In the genomic region with DNA sequence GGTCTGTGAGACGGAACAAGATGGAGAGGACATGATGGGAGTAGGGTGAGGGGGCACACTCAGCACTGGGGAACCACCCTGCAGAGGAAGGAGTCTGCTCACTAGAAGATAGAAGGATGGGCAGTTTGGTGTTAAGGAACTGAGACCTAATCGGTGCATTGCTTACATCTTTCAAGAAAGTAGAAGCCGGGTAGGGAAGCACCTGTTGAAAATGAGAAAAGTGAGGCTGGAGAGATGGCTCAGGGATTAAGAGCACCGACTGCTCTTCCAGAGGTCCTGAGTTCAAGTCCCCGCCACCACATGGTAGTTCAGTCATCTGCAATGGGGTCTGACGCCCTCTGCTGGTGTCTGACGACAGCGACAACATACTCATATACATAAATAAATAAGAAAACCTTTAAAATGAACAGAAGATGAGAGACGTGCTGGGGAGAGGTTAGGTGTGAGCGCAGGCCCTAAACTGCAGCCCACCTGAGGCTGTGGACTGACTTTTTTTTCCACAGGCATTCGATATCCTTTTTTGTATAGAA, we compare ENCODE assay signal across 9 mouse cellular contexts. TPM values are rescaled to one million over a fixed set of nuclear protein-coding genes. Genes with fewer than 3 reads are reported as not detected.
DNase-seq lines count a peak whose midpoint lies in the region; ATAC-seq and TF ChIP-seq lines count a peak whose summit lies in the region.
"Had no signal": no experiment of that assay in that cellular context is flagged by ENCODE, and none has a peak within 500 bp of the region (broad histone marks: within the 10 kb centered on the region; RNA-seq: fewer than 3 reads in every experiment).

No protein-coding gene starts in this region.

- H3K79me2 ChIP-seq in macrophage (ENCODE audit: inconsistent target) = no peaks in the 10 kb centered on the region

- DNase-seq in B cell, adult 2 months = peak; percentile 71 to 74
- DNase-seq in NIH3T3 (ENCODE audit: low read depth) = peak; percentile 28
- DNase-seq in embryo, embryonic 11 days = no peak
- no peak for DNase-seq in testis, postnatal 10 days (ENCODE audit: low spot score)
- DNase-seq in right cerebral cortex, postnatal 25 days = no peak
- DNase-seq: cerebellum, postnatal 10 days had no signal

- H3K36me3 ChIP-seq in intestine, postnatal 0 days (ENCODE audit: control insufficient read depth, insufficient read depth) = no peaks in the 10 kb centered on the region
- H3K36me3 ChIP-seq in intestine, embryonic 15.5 days = no peaks in the 10 kb centered on the region
- H3K36me3 ChIP-seq in macrophage (ENCODE audit: inconsistent target) = no peaks in the 10 kb centered on the region

- 0 out of 2 replicates have a peak, but pooled peaks cover 3% of the 10 kb centered on the region for H3K4me1 ChIP-seq in intestine, postnatal 0 days (replicated peaks; ENCODE audit: control insufficient read depth, insufficient read depth, low read length)
- no peaks in the 10 kb centered on the region for H3K4me1 ChIP-seq in intestine, embryonic 15.5 days (replicated peaks)

- no peak overlapping the region for H3K4me2 ChIP-seq in intestine, postnatal 0 days (replicated peaks; ENCODE audit: low read depth)
- no peak overlapping the region for H3K4me2 ChIP-seq in intestine, embryonic 15.5 days (replicated peaks)

- ATAC-seq in intestine, postnatal 0 days = no peak
- no peak for ATAC-seq in intestine, embryonic 15.5 days

- no peak overlapping the region for H3K9ac ChIP-seq in intestine, postnatal 0 days (ENCODE audit: low read depth, low read length)
- H3K9ac ChIP-seq in intestine, embryonic 15.5 days = no peak overlapping the region

- peak; percentile 61 for TF ChIP-seq CTCF in intestine, postnatal 0 days (IDR thresholded peaks at IDR 0.05; ENCODE audit: low read depth)

- WGBS in intestine, postnatal 0 days = 69% methylated on average over 11 of the region's 11 CpGs
- 74% methylated on average over 11 of the region's 11 CpGs for WGBS in intestine, embryonic 15.5 days
- WGBS in macrophage (ENCODE audit: missing documents) = 77% methylated on average over 10 of the region's 11 CpGs

- no peaks in the 10 kb centered on the region for H3K9me3 ChIP-seq in intestine, postnatal 0 days (ENCODE audit: control insufficient read depth)
- no peaks in the 10 kb centered on the region for H3K9me3 ChIP-seq in intestine, embryonic 15.5 days

- no peak overlapping the region for H3K4me3 ChIP-seq in intestine, postnatal 0 days (ENCODE audit: low read depth, low read length)
- H3K4me3 ChIP-seq in intestine, embryonic 15.5 days (replicated peaks) = no peak overlapping the region
- no peak overlapping the region for H3K4me3 ChIP-seq in macrophage (ENCODE audit: inconsistent target)

- no peak overlapping the region for H3K27ac ChIP-seq in intestine, postnatal 0 days (ENCODE audit: low read depth, low read length)
- H3K27ac ChIP-seq in intestine, embryonic 15.5 days = no peak overlapping the region
- peak overlapping the region; percentile 96 for H3K27ac ChIP-seq in macrophage

- H3K27me3 ChIP-seq in intestine, postnatal 0 days (replicated peaks; ENCODE audit: control insufficient read depth, insufficient read depth, low read length) = no peaks in the 10 kb centered on the region
- no peaks in the 10 kb centered on the region for H3K27me3 ChIP-seq in intestine, embryonic 15.5 days (replicated peaks)

RNA-seq across cellular contexts. Expression of a gene that starts 25.1 kb away (rescaled TPM):
- 18.2 and 21.6 TPM in 2 replicates for polyA plus RNA-seq in intestine, postnatal 0 days (2015; fragmentation: Nextera tagmentation; extraction: Ambion mirVana)
- polyA plus RNA-seq in intestine, embryonic 15.5 days (2015; fragmentation: Nextera tagmentation; extraction: Ambion mirVana) = 40.1 and 42.0 TPM in 2 replicates
- 100 to 1,000 TPM; 157 to 461 (median 270) TPM for total RNA-seq in macrophage (2018; cell fraction: chromatin; rRNA removed)
- total RNA-seq in macrophage (2018; cell fraction: cytosol; rRNA removed) = 100 to 1,000 TPM in 4 of 26 experiments, 10 to 100 TPM in 22; 61.9 to 145 (median 84.6) TPM
- 100 to 1,000 TPM; 208 to 496 (median 273) TPM for total RNA-seq in macrophage (2018; cell fraction: nucleus; rRNA removed)
- 64.7 to 104 TPM (median 89.0 TPM) in 3 replicates for polyA plus RNA-seq in macrophage (2018)

RNA-seq across cellular contexts. Expression of a gene that starts 53.9 kb away (rescaled TPM):
- polyA plus RNA-seq in intestine, postnatal 0 days (2015; fragmentation: Nextera tagmentation; extraction: Ambion mirVana) = 123 and 124 TPM in 2 replicates
- 64.8 and 74.4 TPM in 2 replicates for polyA plus RNA-seq in intestine, embryonic 15.5 days (2015; fragmentation: Nextera tagmentation; extraction: Ambion mirVana)
- total RNA-seq in macrophage (2018; cell fraction: chromatin; rRNA removed) = 100 to 1,000 TPM; 195 to 513 (median 266) TPM
- 100 to 1,000 TPM; 302 to 435 (median 372) TPM for total RNA-seq in macrophage (2018; cell fraction: cytosol; rRNA removed)
- total RNA-seq in macrophage (2018; cell fraction: nucleus; rRNA removed) = 100 to 1,000 TPM; 321 to 683 (median 404) TPM
- polyA plus RNA-seq in macrophage (2018) = 357 to 533 TPM (median 380 TPM) in 3 replicates

Comparison
In these comparisons a context has a peak if more than half of its experiments do, and no peak if none do; other contexts are left out.
1. DNase-seq: peak in B cell, adult 2 months (2 of 2) and NIH3T3 (single experiment); none in embryo, embryonic 11 days (single experiment), testis, postnatal 10 days (single experiment) and right cerebral cortex, postnatal 25 days (single experiment).